Mouse (Mus musculus): ENCODE results near the gene Tmem41a. TPM values are rescaled to one million over a fixed set of nuclear protein-coding genes. Genes with fewer than 3 reads are reported as not detected.

The Tmem41a gene
- total RNA-seq (2023), result 1.8 and 2.0 TPM in 2 replicates

GRCm38 (mm10) chr16:21946761-21947715, at the start of gene Tmem41a:
TSS of gene Tmem41a (minus strand) at chr16:21947552.

GRCm38 (mm10) chr16:21995304-21995703, 48.0 kb upstream of the Tmem41a start, which contains the start of gene Liph:
TSS of gene Liph (minus strand) at chr16:21995663.

Other genes with a start within 250 kb of the Tmem41a start
- 0.16 and 0.25 TPM in 2 replicates for gene Ehhadh, start 159.7 kb downstream of the Tmem41a start, total RNA-seq (2023)
- gene Map3k13, start 153.2 kb downstream of the Tmem41a start, total RNA-seq (2023), result not detected in 2 replicates
- not detected in 2 replicates for gene Liph, start 48.1 kb upstream of the Tmem41a start, total RNA-seq (2023)
- 80.4 and 99.8 TPM in 2 replicates for gene Senp2, start 61.9 kb upstream of the Tmem41a start, total RNA-seq (2023)
- 0.39 and 0.41 TPM in 2 replicates for gene Igf2bp2, start 215.7 kb upstream of the Tmem41a start, total RNA-seq (2023)

Measured in neutrophil, adult 65 days (primary cell).